ENCODE assay signal across 20 mouse cellular contexts in the genomic region with DNA sequence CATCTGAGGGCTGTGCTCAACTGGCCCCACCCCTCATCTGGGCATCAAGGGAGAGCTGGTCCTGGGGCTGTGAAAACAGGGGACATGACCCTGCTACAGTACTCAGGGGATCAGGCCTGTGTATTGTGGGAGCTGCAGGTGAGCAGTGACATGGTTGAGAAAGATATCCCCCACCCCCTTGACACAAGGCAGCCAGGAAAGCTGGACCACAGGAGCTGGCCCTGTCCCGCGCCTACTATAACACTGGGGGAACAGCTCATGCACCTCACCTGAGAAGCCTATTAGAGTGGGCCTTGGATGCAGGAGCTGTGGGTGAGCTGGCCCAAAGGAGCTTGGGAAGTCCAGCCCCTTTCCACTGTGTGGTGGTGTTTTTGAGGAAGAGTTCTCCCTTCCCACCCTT.
A peak's percentile ranks its signal among the peaks of the same experiment; 100 is the strongest.
DNase-seq lines count a peak whose midpoint lies in the region; ATAC-seq lines count a peak whose summit lies in the region.
"Had no signal": no experiment of that assay in that cellular context is flagged by ENCODE, and none has a peak within 500 bp of the region (broad histone marks: within the 10 kb centered on the region; RNA-seq: fewer than 3 reads in every experiment).

No protein-coding gene starts in this region.

- H3K4me3 ChIP-seq in forebrain, embryonic 13.5 days: no peak overlapping the region
- no peak overlapping the region for H3K4me3 ChIP-seq in forebrain, embryonic 10.5 days
- H3K4me3 ChIP-seq in kidney, embryonic 16.5 days (ENCODE audit: low read length): no peak overlapping the region
- H3K4me3 ChIP-seq in neural tube, embryonic 12.5 days: no peak overlapping the region

- H3K4me2 ChIP-seq in forebrain, embryonic 13.5 days: no peak overlapping the region
- H3K4me2 ChIP-seq in kidney, embryonic 16.5 days (replicated peaks; ENCODE audit: low read depth, low read length): no peak overlapping the region
- H3K4me2 ChIP-seq in neural tube, embryonic 12.5 days (replicated peaks): no peak overlapping the region
- H3K4me2 ChIP-seq: liver, embryonic 11.5 days had no signal

- H3K36me3 ChIP-seq in forebrain, embryonic 13.5 days (ENCODE audit: poor library complexity, severe bottlenecking): no peaks in the 10 kb centered on the region
- no peaks in the 10 kb centered on the region for H3K36me3 ChIP-seq in forebrain, embryonic 10.5 days (replicated peaks)
- no peaks in the 10 kb centered on the region for H3K36me3 ChIP-seq in kidney, embryonic 16.5 days (ENCODE audit: insufficient read depth, low read length)
- no peaks in the 10 kb centered on the region for H3K36me3 ChIP-seq in neural tube, embryonic 12.5 days

- 96% methylated on average over 2 of the region's 2 CpGs for WGBS in forebrain, embryonic 13.5 days
- WGBS in forebrain, embryonic 10.5 days: 96% methylated on average over 2 of the region's 2 CpGs
- WGBS in kidney, embryonic 16.5 days: 100% methylated on average over 2 of the region's 2 CpGs
- 98% methylated on average over 2 of the region's 2 CpGs for WGBS in neural tube, embryonic 12.5 days

- no peak overlapping the region for H3K27ac ChIP-seq in forebrain, embryonic 13.5 days
- no peak overlapping the region for H3K27ac ChIP-seq in forebrain, embryonic 10.5 days
- H3K27ac ChIP-seq in kidney, embryonic 16.5 days (ENCODE audit: low read length): no peak overlapping the region
- no peak overlapping the region for H3K27ac ChIP-seq in neural tube, embryonic 12.5 days

- no peak overlapping the region for H3K9ac ChIP-seq in forebrain, embryonic 13.5 days
- H3K9ac ChIP-seq in kidney, embryonic 16.5 days (replicated peaks; ENCODE audit: low read length): no peak overlapping the region
- no peak overlapping the region for H3K9ac ChIP-seq in neural tube, embryonic 12.5 days
- H3K9ac ChIP-seq: liver, postnatal 0 days had no signal

- ATAC-seq in forebrain, embryonic 13.5 days: 0 out of 2 replicates have a peak, but pooled peaks have one; percentile 8
- 0 out of 2 replicates have a peak, but pooled peaks have one; percentile 23 for ATAC-seq in kidney, embryonic 16.5 days (ENCODE audit: low FRiP score, low TSS enrichment)
- peak; percentile 44; the same call in 1 of the 2 replicates for ATAC-seq in neural tube, embryonic 12.5 days (ENCODE audit: low FRiP score, low read depth)
- ATAC-seq: CD4-positive, CD25-positive, alpha-beta regulatory T cell, adult 4 months; inflammation-experienced regulatory T-cells, adult 6 months; liver, postnatal 0 days had no signal

- DNase-seq in forebrain, embryonic 10.5 days (ENCODE audit: extremely low spot score, low spot score): no peak
- DNase-seq in kidney, adult 8-10 months: no peak
- no peak for DNase-seq in neural tube, embryonic 10.5 days (ENCODE audit: extremely low spot score, low spot score)
- no peak for DNase-seq in embryo, embryonic 10.5 days (ENCODE audit: low spot score)
- DNase-seq: adrenal gland, postnatal 14 days; cerebellum, adult 9-10 months; gastrocnemius, postnatal 36 days; heart, postnatal 4 days; kidney, adult 18-20 months; kidney, postnatal 10 days; liver, postnatal 0 days; lung, postnatal 14 days; right cerebral cortex, postnatal 14 days; thymus, postnatal 14 days had no signal

- no peaks in the 10 kb centered on the region for H3K4me1 ChIP-seq in forebrain, embryonic 13.5 days
- H3K4me1 ChIP-seq in forebrain, embryonic 10.5 days: no peaks in the 10 kb centered on the region
- no peaks in the 10 kb centered on the region for H3K4me1 ChIP-seq in kidney, embryonic 16.5 days (ENCODE audit: insufficient read depth, low read length)
- H3K4me1 ChIP-seq in neural tube, embryonic 12.5 days: no peaks in the 10 kb centered on the region

- H3K9me3 ChIP-seq in forebrain, embryonic 13.5 days (replicated peaks): no peaks in the 10 kb centered on the region
- H3K9me3 ChIP-seq in forebrain, embryonic 10.5 days: no peaks in the 10 kb centered on the region
- no peaks in the 10 kb centered on the region for H3K9me3 ChIP-seq in kidney, embryonic 16.5 days (ENCODE audit: low read length)
- no peaks in the 10 kb centered on the region for H3K9me3 ChIP-seq in neural tube, embryonic 12.5 days

- no peaks in the 10 kb centered on the region for H3K27me3 ChIP-seq in forebrain, embryonic 13.5 days
- no peaks in the 10 kb centered on the region for H3K27me3 ChIP-seq in forebrain, embryonic 10.5 days (ENCODE audit: poor library complexity, severe bottlenecking)
- no peaks in the 10 kb centered on the region for H3K27me3 ChIP-seq in kidney, embryonic 16.5 days (ENCODE audit: insufficient read depth, low read length)
- no peaks in the 10 kb centered on the region for H3K27me3 ChIP-seq in neural tube, embryonic 12.5 days (replicated peaks)
